Mouse (Mus musculus): Measurements from ENCODE around the gene Olfr97. TPM values are rescaled to one million over a fixed set of nuclear protein-coding genes. Genes with fewer than 3 reads are reported as not detected.

Olfr97 gene
- polyA plus RNA-seq, 1 experiment from 2014 or later: not detected

DNA sequence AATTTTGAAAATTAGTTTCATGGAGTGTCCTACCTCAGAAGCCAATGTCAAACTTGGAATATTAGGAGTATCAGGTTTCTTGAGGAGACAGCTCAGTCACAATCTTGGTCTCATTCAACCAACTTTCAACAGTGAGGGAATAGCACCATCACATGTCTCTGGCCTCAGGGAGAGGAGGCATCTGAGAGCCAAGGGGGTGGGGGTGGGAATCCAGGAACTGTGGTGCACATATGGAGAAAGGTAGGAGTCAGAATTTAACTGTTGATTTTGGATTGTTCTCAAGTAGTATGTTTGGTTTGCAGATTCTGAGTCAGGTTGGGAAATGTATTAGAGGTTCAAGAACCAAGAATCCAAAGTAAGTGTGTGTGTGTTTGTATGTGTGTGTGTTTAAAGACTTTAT, 44.1 kb downstream of the Olfr97 start:
- H3K4me1 ChIP-seq: peaks cover 11% of the 10 kb centered on the region; the same call in 1 of the 2 replicates
- H3K4me3 ChIP-seq (replicated peaks): no peak overlapping the region
- H3K27ac ChIP-seq: no peak overlapping the region
- H3K4me2 ChIP-seq: no peak overlapping the region
- H3K9me3 ChIP-seq (replicated peaks): no peaks in the 10 kb centered on the region
- no peaks in the 10 kb centered on the region for H3K36me3 ChIP-seq
- peaks cover 37% of the 10 kb centered on the region for H3K27me3 ChIP-seq
- no peak overlapping the region for H3K9ac ChIP-seq
- ATAC-seq (replicated peaks; ENCODE audit: low FRiP score): no peak

DNA sequence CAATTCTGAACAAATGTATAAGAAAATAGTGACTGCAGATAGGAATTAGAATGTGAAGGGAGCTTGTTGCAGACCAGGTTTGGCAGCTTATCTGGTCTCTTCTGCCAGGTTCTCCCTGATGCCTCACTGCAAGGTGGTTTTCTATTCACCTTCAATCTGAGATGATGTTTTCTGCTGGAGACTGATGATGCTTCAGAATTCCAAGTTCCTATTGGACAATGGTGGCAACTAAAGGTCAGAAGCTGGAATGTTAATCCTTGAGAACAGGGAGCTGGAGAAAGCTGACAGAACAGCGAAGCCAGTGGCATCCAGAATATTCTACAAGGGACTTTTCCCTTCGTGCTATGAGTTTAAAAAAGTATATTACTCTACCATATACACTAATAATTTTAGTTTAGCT, 46.4 kb downstream of the Olfr97 start:
- no peak overlapping the region for H3K9ac ChIP-seq
- H3K4me1 ChIP-seq: no peaks in the 10 kb centered on the region
- no peaks in the 10 kb centered on the region for H3K36me3 ChIP-seq
- no peak for ATAC-seq (replicated peaks; ENCODE audit: low FRiP score)
- H3K4me2 ChIP-seq: no peak overlapping the region
- peaks cover 14% of the 10 kb centered on the region for H3K27me3 ChIP-seq
- 48% methylated on average over 2 of the region's 2 CpGs for WGBS
- no peak overlapping the region for H3K27ac ChIP-seq
- no peaks in the 10 kb centered on the region for H3K9me3 ChIP-seq (replicated peaks)
- no peak overlapping the region for H3K4me3 ChIP-seq (replicated peaks)

DNA sequence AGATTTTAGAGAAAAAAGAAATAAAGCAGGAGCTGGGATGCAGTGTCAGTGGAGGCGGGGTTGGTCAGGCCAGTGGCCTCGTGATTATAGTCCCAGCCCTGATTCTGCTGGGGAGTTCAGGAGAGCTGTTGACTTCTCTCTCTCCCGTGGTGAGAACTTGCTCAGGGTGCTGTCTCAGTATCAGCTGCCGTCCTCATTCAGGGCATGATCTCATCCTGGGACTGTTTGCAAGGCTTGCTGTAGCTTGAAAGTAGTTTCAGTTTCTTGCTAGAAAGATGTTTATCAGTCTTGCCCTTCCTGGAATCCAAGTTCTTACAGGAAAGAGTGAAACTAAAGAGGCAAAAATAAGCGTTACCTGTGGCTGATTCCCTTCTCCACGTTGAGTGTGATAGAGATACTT, 51.7 kb downstream of the Olfr97 start:
- H3K4me3 ChIP-seq (replicated peaks): no peak overlapping the region
- H3K27me3 ChIP-seq: 0 out of 2 replicates have a peak, but pooled peaks cover 3% of the 10 kb centered on the region
- WGBS: 38% methylated on average over 6 of the region's 6 CpGs
- no peaks in the 10 kb centered on the region for H3K4me1 ChIP-seq
- ATAC-seq (replicated peaks; ENCODE audit: low FRiP score): no peak
- H3K9ac ChIP-seq: no peak overlapping the region
- H3K27ac ChIP-seq: no peak overlapping the region
- no peaks in the 10 kb centered on the region for H3K36me3 ChIP-seq
- no peak overlapping the region for H3K4me2 ChIP-seq
- H3K9me3 ChIP-seq (replicated peaks): no peaks in the 10 kb centered on the region

Other genes starting within 250 kb of the Olfr97 start
- 0.44 TPM in 2 replicates for gene H2-M5, start 247.8 kb downstream of the Olfr97 start, polyA plus RNA-seq (2015; fragmentation: Nextera tagmentation; extraction: Ambion mirVana)
- 61.1 and 69.4 TPM in 2 replicates for gene Zfp57, start 236.2 kb downstream of the Olfr97 start, polyA plus RNA-seq (2015; fragmentation: Nextera tagmentation; extraction: Ambion mirVana)
- gene Mog, start 213.9 kb downstream of the Olfr97 start, polyA plus RNA-seq (2015; fragmentation: Nextera tagmentation; extraction: Ambion mirVana): 0.09 TPM in 1 of 2 replicates, not detected in the other
- 6.0 and 8.3 TPM in 2 replicates for gene Gabbr1, start 191.4 kb downstream of the Olfr97 start, polyA plus RNA-seq (2015; fragmentation: Nextera tagmentation; extraction: Ambion mirVana)
- gene Olfr90, start 148.8 kb downstream of the Olfr97 start, polyA plus RNA-seq (2015; fragmentation: Nextera tagmentation; extraction: Ambion mirVana): 0.05 TPM in 1 of 2 replicates, not detected in the other
- not detected in 2 replicates for gene Olfr91, start 139.1 kb downstream of the Olfr97 start, polyA plus RNA-seq (2015; fragmentation: Nextera tagmentation; extraction: Ambion mirVana)
- not detected in 2 replicates for gene Olfr92, start 117.2 kb downstream of the Olfr97 start, polyA plus RNA-seq (2015; fragmentation: Nextera tagmentation; extraction: Ambion mirVana)
- not detected in 2 replicates for gene Olfr93, start 75.8 kb downstream of the Olfr97 start, polyA plus RNA-seq (2015; fragmentation: Nextera tagmentation; extraction: Ambion mirVana)
- gene Ubd, start 43.4 kb downstream of the Olfr97 start, polyA plus RNA-seq (2015; fragmentation: Nextera tagmentation; extraction: Ambion mirVana): not detected in 2 replicates
- not detected in 2 replicates for gene Olfr94, start 36.3 kb downstream of the Olfr97 start, polyA plus RNA-seq (2015; fragmentation: Nextera tagmentation; extraction: Ambion mirVana)
- not detected in 2 replicates for gene Olfr95, start 24.2 kb downstream of the Olfr97 start, polyA plus RNA-seq (2015; fragmentation: Nextera tagmentation; extraction: Ambion mirVana)
- gene Olfr96, start 17.2 kb downstream of the Olfr97 start, polyA plus RNA-seq (2015; fragmentation: Nextera tagmentation; extraction: Ambion mirVana): not detected in 2 replicates
- not detected in 2 replicates for gene Olfr98, start 26.4 kb upstream of the Olfr97 start, polyA plus RNA-seq (2015; fragmentation: Nextera tagmentation; extraction: Ambion mirVana)
- 1.5 and 1.8 TPM in 2 replicates for gene H2-M3, start 32.9 kb upstream of the Olfr97 start, polyA plus RNA-seq (2015; fragmentation: Nextera tagmentation; extraction: Ambion mirVana)
- not detected in 2 replicates for gene Olfr99, start 46.1 kb upstream of the Olfr97 start, polyA plus RNA-seq (2015; fragmentation: Nextera tagmentation; extraction: Ambion mirVana)
- not detected in 2 replicates for gene Olfr101, start 67.0 kb upstream of the Olfr97 start, polyA plus RNA-seq (2015; fragmentation: Nextera tagmentation; extraction: Ambion mirVana)
- gene Olfr102, start 79.7 kb upstream of the Olfr97 start, polyA plus RNA-seq (2015; fragmentation: Nextera tagmentation; extraction: Ambion mirVana): not detected in 2 replicates
- not detected in 2 replicates for gene Olfr103, start 102.4 kb upstream of the Olfr97 start, polyA plus RNA-seq (2015; fragmentation: Nextera tagmentation; extraction: Ambion mirVana)
- not detected in 2 replicates for gene Olfr104-ps, start 122.3 kb upstream of the Olfr97 start, polyA plus RNA-seq (2015; fragmentation: Nextera tagmentation; extraction: Ambion mirVana)
- not detected in 2 replicates for gene Olfr105-ps, start 141.7 kb upstream of the Olfr97 start, polyA plus RNA-seq (2015; fragmentation: Nextera tagmentation; extraction: Ambion mirVana)
- gene Olfr106-ps, start 153.1 kb upstream of the Olfr97 start, polyA plus RNA-seq (2015; fragmentation: Nextera tagmentation; extraction: Ambion mirVana): not detected in 2 replicates
- not detected in 2 replicates for gene Olfr107, start 161.9 kb upstream of the Olfr97 start, polyA plus RNA-seq (2015; fragmentation: Nextera tagmentation; extraction: Ambion mirVana)
- gene Olfr108, start 208.2 kb upstream of the Olfr97 start, polyA plus RNA-seq (2015; fragmentation: Nextera tagmentation; extraction: Ambion mirVana): not detected in 2 replicates
- not detected in 2 replicates for gene Olfr109, start 221.6 kb upstream of the Olfr97 start, polyA plus RNA-seq (2015; fragmentation: Nextera tagmentation; extraction: Ambion mirVana)
- gene H2-M2, start 246.2 kb upstream of the Olfr97 start, polyA plus RNA-seq (2015; fragmentation: Nextera tagmentation; extraction: Ambion mirVana): not detected in 2 replicates